Mouse (Mus musculus) hindbrain, embryonic 12.5 days (tissue): ENCODE measurements around the gene Syt12. TPM values are rescaled to one million over a fixed set of nuclear protein-coding genes. Genes with fewer than 3 reads are reported as not detected.

Source experiments
- ATAC-seq: fragments of 200-750 bp; cut with Nextera tagmentation; 2 replicates; pipeline ENCODE4 v1.8.0; 2017; ENCODE audit warnings: moderate TSS enrichment; ENCODE audit not compliant: low FRiP score
- H3K27ac ChIP-seq: fragments of 300-500 bp; sonication (generic); 2 replicates; pipeline ENCODE4 v1.5.1; 2016; ENCODE audit warnings: mild to moderate bottlenecking
- H3K27me3 ChIP-seq: fragments of 300-500 bp; sonication (generic); 2 replicates; pipeline ENCODE4 v1.6.1; 2016; ENCODE audit warnings: mild to moderate bottlenecking
- H3K36me3 ChIP-seq: fragments of 300-500 bp; sonication (generic); 2 replicates; pipeline ENCODE4 v1.6.1; 2016; ENCODE audit warnings: mild to moderate bottlenecking
- H3K4me1 ChIP-seq: fragments of 300-500 bp; sonication (generic); 2 replicates; pipeline ENCODE4 v1.6.1; 2016
- H3K4me2 ChIP-seq: fragments of 300-500 bp; sonication (generic); replicated peaks from 2 replicates; pipeline ENCODE4 v1.6.1; 2016; ENCODE audit warnings: mild to moderate bottlenecking
- H3K4me3 ChIP-seq: fragments of 300-500 bp; sonication (generic); 2 replicates; pipeline ENCODE4 v1.5.1; 2016; ENCODE audit warnings: mild to moderate bottlenecking
- H3K9ac ChIP-seq: fragments of 300-500 bp; sonication (generic); 2 replicates; pipeline ENCODE4 v1.6.1; 2016; ENCODE audit warnings: mild to moderate bottlenecking, moderate library complexity
- H3K9me3 ChIP-seq: fragments of 300-500 bp; sonication (generic); replicated peaks from 2 replicates; pipeline ENCODE4 v1.6.1; 2016; ENCODE audit warnings: mild to moderate bottlenecking
- WGBS: fragments of 180-500 bp; shearing (Covaris S2); methylation state at CpG from one replicate; pipeline ENCODE4 v1.1.7; 2016; 5-methylcytosine and 5-hydroxymethylcytosine counted together
- polyA plus RNA-seq: library from polyadenylated mRNA; unstranded; fragments of >200 nt; fragmentation: Nextera tagmentation; extraction: Ambion mirVana; gene quantifications from 2 replicates; pipeline ENCODE4 v1.2.1, GENCODE M21; 2016

Gene Syt12
- polyA plus RNA-seq, 1 experiment from 2014 or later: 1.5 TPM

DNA sequence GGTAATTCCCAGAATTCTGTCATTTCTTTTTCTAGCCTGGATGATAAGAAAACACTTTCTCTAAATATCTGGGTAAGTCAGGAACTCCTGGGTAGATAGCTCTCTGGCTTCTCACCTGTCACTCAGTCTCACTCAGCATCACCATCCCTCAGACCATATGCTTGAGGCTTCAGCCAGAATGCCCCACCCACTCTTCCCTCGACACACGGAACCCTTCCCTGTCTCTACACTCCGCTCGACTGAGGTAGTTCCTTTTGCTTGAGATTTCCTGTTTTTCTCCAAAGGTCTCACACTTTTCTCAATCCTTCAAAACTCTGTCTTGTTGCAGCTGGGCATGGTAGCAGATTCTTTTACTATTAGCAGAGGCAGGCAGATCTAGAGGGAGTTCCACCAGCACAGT lies 4.1 kb upstream of the Syt12 start:
- Histone ChIP-seq H3K4me1 (peaks cover 7% of the 10 kb centered on the region), H3K4me3 (no peak overlapping the region), H3K9ac (no peak overlapping the region), H3K27ac (no peak overlapping the region), H3K27me3 (peaks cover 29% of the 10 kb centered on the region), H3K4me2 (no peak overlapping the region), H3K36me3 (no peaks in the 10 kb centered on the region), H3K9me3 (no peaks in the 10 kb centered on the region)
- no peak for ATAC-seq
- 59% methylated on average over 4 of the region's 4 CpGs for WGBS

DNA sequence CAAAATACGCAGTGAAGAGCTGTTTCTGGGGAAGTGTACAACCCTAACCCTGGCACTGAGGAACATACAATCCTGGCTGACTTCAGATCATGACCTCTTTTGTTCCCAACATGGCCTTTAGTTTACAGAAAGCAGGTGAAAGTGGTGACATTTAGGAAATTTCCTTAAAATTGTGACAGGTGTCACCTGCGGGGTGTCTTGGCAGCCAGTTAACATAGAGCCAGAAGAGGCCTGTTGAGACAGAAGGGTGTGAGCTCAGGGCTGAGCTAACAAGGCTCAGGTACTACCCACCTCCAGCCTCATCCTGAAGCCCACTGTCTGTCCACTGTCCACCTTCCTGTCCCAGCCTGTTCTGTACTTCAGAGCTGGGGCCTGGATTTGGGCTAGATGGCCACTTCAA lies 2.8 kb upstream of the Syt12 start:
- ATAC-seq: no peak
- Histone ChIP-seq H3K4me1 (peaks cover 8% of the 10 kb centered on the region), H3K4me2 (no peak overlapping the region), H3K27me3 (peaks cover 42% of the 10 kb centered on the region), H3K4me3 (no peak overlapping the region), H3K9ac (no peak overlapping the region), H3K9me3 (no peaks in the 10 kb centered on the region), H3K36me3 (no peaks in the 10 kb centered on the region), H3K27ac (no peak overlapping the region)
- 91% methylated on average over 2 of the region's 2 CpGs for WGBS

GRCm38 (mm10) chr19:4478190-4478516 lies 906 bp upstream of the Syt12 start:
- H3K4me3 ChIP-seq: no peak overlapping the region
- peaks cover 8% of the 10 kb centered on the region for H3K4me1 ChIP-seq
- no peak for ATAC-seq
- WGBS: 50% methylated on average over 1 of the region's 1 CpGs
- H3K27ac ChIP-seq: no peak overlapping the region
- H3K4me2 ChIP-seq: no peak overlapping the region
- H3K36me3 ChIP-seq: no peaks in the 10 kb centered on the region
- H3K27me3 ChIP-seq: peaks cover 50% of the 10 kb centered on the region
- H3K9ac ChIP-seq: no peak overlapping the region
- H3K9me3 ChIP-seq: no peaks in the 10 kb centered on the region

DNA sequence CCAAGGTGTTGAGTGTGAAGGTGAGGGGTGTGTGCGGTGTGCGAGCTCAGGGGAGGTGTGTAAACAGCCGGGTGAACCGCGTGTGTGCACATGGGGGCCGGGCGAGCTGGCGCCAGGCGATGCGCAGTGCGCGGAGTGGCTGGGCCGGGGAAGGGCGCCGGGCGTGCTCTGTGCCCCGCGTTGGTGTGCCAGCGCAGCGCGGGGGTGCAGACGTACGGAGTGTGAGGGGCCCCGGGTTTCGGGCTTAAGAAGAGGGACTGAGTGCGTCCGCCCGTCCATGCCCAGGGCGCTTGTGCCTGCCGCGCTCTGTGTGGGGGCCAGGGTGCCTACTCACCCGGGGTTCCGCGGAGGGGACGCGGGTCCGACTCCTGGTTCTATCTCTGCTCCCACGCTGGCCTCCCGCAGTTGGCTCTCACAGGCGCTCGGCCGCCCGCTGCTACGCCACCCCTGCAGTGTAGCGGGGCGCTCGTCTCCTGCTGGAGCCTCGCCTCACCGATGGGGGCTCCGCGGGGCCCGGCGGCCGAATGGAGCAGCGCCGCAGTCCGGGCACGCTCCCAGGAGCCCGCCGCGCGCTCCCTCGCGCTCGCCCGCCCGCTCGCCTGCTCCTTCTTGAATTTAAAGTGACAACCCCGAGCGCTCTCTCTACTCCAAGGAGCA lies 518 bp downstream of the Syt12 start:
- H3K4me1 ChIP-seq: peaks cover 8% of the 10 kb centered on the region
- no peaks in the 10 kb centered on the region for H3K9me3 ChIP-seq
- ATAC-seq: peak; percentile 79
- H3K4me2 ChIP-seq: peak overlapping the region; percentile 96
- under 1% methylated on average over 70 of the region's 70 CpGs for WGBS
- no peaks in the 10 kb centered on the region for H3K36me3 ChIP-seq
- peak overlapping the region; percentile 55 for H3K4me3 ChIP-seq
- peak overlapping the region; percentile 64 for H3K9ac ChIP-seq
- no peak overlapping the region for H3K27ac ChIP-seq
- peaks cover 50% of the 10 kb centered on the region for H3K27me3 ChIP-seq

DNA sequence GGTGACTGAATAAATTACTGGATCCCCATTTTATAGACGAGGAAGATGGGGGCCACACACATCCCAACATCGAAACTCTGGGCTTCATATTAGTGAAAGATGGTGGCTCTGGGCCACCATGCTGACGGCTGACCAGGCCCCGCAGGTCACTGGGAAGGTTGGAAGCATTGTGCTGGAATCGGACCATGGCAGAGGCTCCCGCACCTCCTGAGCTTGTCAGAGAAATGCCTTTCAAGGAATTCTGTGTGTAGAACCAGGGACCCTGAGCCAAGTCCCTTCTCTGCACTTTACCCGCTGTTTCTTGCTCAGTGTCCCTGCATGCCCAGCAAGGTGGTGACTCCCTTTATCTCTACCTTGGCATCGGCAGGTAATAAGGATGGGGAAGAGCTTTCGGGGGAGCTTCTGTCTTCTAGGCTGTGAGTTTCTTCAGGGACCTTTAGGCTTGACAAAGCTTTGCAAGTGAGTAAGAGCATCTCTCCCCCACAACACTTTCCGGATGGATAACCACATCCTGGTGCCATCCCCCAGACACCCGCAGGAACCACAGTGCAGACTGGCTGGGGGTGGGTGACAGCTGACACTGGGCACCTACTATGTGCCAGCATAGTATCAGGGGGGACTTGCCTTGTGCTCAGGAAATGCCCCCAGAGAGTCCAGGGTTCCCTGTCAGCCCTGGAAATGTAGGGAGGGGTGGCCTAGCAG lies 1.9 kb downstream of the Syt12 start:
- no peaks in the 10 kb centered on the region for H3K36me3 ChIP-seq
- H3K27me3 ChIP-seq: peaks cover 50% of the 10 kb centered on the region
- no peaks in the 10 kb centered on the region for H3K9me3 ChIP-seq
- no peak overlapping the region for H3K4me2 ChIP-seq
- peaks cover 8% of the 10 kb centered on the region for H3K4me1 ChIP-seq
- no peak for ATAC-seq
- H3K9ac ChIP-seq: no peak overlapping the region
- WGBS: 73% methylated on average over 11 of the region's 11 CpGs
- no peak overlapping the region for H3K4me3 ChIP-seq
- H3K27ac ChIP-seq: no peak overlapping the region

DNA sequence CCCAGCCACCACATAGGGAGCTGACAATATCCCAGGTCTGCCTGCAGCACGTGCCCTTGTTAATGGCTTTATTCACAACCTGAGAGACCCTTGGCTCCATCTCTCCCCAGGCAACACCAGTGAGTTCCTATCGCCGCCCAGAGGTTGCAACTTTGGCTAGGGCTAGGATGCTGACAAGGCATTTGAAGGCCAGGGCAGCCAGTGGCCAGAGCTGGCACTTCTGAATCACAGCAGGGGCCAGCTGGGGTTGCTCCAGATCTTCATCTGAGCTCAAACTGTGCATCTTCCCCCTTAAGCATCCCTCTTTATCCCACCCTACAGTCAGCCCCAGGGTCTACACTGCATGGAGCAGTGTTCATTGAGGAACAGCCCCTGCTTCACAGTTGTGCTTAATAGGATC lies 2.5 kb downstream of the Syt12 start:
- Histone ChIP-seq H3K9ac (no peak overlapping the region), H3K9me3 (no peaks in the 10 kb centered on the region), H3K4me1 (peaks cover 8% of the 10 kb centered on the region), H3K4me2 (no peak overlapping the region), H3K4me3 (no peak overlapping the region), H3K27ac (no peak overlapping the region), H3K36me3 (no peaks in the 10 kb centered on the region), H3K27me3 (peaks cover 47% of the 10 kb centered on the region)
- 51% methylated on average over 3 of the region's 3 CpGs for WGBS
- ATAC-seq: no peak

- ATAC-seq: no peak
- Histone ChIP-seq H3K4me2 (no peak overlapping the region), H3K27me3 (peaks cover 38% of the 10 kb centered on the region), H3K9me3 (no peaks in the 10 kb centered on the region), H3K27ac (no peak overlapping the region), H3K9ac (no peak overlapping the region), H3K4me3 (no peak overlapping the region), H3K36me3 (no peaks in the 10 kb centered on the region), H3K4me1 (peaks cover 8% of the 10 kb centered on the region)
- WGBS: 93% methylated on average over 5 of the region's 5 CpGs
These were observed 3.7 kb downstream of the Syt12 start for GRCm38 (mm10) chr19:4473549-4473948.

DNA sequence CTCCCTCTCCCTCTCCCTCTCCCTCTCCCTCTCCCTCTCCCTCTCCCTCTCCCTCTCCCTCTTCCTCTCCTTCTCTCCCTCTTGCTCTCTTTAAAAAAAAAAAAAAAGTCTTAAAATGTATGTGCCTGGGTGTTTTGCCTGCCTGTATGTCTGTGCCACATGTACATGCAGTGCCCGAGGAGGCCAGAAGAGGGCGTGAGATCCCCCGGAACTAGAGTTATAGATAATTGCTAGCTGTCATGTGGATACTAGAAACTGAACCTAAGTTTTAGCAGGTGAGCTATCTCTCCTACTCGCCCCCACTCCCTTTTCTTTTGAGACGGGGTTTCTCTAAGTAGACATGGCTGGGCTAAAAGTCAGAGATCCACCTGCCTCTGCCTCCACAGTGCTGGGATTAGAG lies 8.9 kb downstream of the Syt12 start:
- H3K36me3 ChIP-seq: no peaks in the 10 kb centered on the region
- no peaks in the 10 kb centered on the region for H3K27me3 ChIP-seq
- 28% methylated on average over 5 of the region's 5 CpGs for WGBS

DNA sequence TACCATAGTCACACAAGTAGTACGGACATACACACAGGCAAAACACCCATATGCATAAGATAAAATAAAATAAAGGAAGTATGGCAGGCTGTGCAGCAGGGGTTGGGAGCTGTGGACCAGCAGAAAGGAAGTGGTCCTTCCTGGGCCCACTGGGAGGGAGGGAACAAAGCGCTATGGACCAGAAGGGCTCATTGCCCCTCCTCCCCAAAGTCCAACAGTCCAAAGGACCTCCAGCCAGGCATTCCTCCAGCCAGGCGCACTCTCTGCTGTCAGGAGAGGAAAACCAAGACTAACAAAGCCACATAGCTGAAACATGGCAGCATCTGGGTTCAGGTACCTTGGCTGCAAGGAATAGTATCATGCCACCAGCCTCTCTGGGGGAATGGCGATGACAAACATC lies 12.6 kb downstream of the Syt12 start:
- WGBS: 85% methylated on average over 4 of the region's 4 CpGs
- Histone ChIP-seq H3K4me3 (no peak overlapping the region), H3K27me3 (no peaks in the 10 kb centered on the region), H3K36me3 (no peaks in the 10 kb centered on the region), H3K9me3 (no peaks in the 10 kb centered on the region), H3K4me1 (no peaks in the 10 kb centered on the region), H3K9ac (no peak overlapping the region), H3K27ac (no peak overlapping the region), H3K4me2 (no peak overlapping the region)
- no peak for ATAC-seq

More for the DNA sequence above, 8.9 kb downstream of the Syt12 start:
- no peak overlapping the region for H3K27ac ChIP-seq
- no peak overlapping the region for H3K4me3 ChIP-seq
- no peak overlapping the region for H3K4me2 ChIP-seq
- ATAC-seq: no peak
- H3K4me1 ChIP-seq: no peaks in the 10 kb centered on the region
- H3K9ac ChIP-seq: no peak overlapping the region
- no peaks in the 10 kb centered on the region for H3K9me3 ChIP-seq

DNA sequence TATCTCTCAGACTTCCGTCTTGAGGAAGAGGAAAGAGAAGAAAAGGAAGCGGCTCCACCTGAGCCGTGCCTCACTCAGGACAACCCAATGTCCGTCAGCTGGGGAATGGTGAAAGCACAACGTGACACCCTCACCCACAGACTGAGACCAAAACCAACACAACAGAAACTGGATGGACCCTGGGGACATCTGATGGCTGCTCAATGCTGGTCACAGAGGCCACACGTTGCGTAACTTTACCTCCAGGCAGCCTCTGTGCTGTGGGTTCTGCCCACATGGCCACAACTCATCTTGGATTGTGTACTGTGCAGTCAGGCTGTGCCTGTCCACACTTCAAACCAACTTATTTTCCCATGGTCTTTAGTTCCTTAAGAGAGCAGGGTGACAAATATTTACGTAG lies 15.3 kb downstream of the Syt12 start:
- Histone ChIP-seq H3K4me3 (no peak overlapping the region), H3K36me3 (no peaks in the 10 kb centered on the region), H3K4me2 (no peak overlapping the region), H3K27me3 (no peaks in the 10 kb centered on the region), H3K9ac (no peak overlapping the region), H3K4me1 (no peaks in the 10 kb centered on the region), H3K9me3 (no peaks in the 10 kb centered on the region), H3K27ac (no peak overlapping the region)
- WGBS: 92% methylated on average over 8 of the region's 8 CpGs
- no peak for ATAC-seq

- no peak overlapping the region for H3K4me3 ChIP-seq
These were observed 21.0 kb downstream of the Syt12 start for GRCm38 (mm10) chr19:4456227-4456626.

GRCm38 (mm10) chr19:4455071-4455800 lies 22.0 kb downstream of the Syt12 start:
- ATAC-seq: no peak
- 78% methylated on average over 15 of the region's 15 CpGs for WGBS
- H3K36me3 ChIP-seq: no peaks in the 10 kb centered on the region

More at GRCm38 (mm10) chr19:4456227-4456626, 21.0 kb downstream of the Syt12 start:
- Histone ChIP-seq H3K27me3 (no peaks in the 10 kb centered on the region), H3K27ac (no peak overlapping the region), H3K4me1 (peaks cover 9% of the 10 kb centered on the region; the same call in 1 of the 2 replicates), H3K36me3 (no peaks in the 10 kb centered on the region), H3K4me2 (no peak overlapping the region), H3K9me3 (no peaks in the 10 kb centered on the region), H3K9ac (no peak overlapping the region)
- no peak for ATAC-seq
- 11% methylated on average over 11 of the region's 11 CpGs for WGBS

More at GRCm38 (mm10) chr19:4455071-4455800, 22.0 kb downstream of the Syt12 start:
- no peaks in the 10 kb centered on the region for H3K27me3 ChIP-seq
- H3K4me3 ChIP-seq: no peak overlapping the region
- H3K9me3 ChIP-seq: no peaks in the 10 kb centered on the region
- no peak overlapping the region for H3K27ac ChIP-seq
- H3K4me1 ChIP-seq: peaks cover 9% of the 10 kb centered on the region; the same call in 1 of the 2 replicates
- H3K9ac ChIP-seq: no peak overlapping the region
- no peak overlapping the region for H3K4me2 ChIP-seq
